Mouse (Mus musculus) heart, postnatal 0 days (tissue): ENCODE data around the gene Tef. TPM values are rescaled to one million over a fixed set of nuclear protein-coding genes. Genes with fewer than 3 reads are reported as not detected.

ENCODE experiments used
- ATAC-seq: fragments of 200-750 bp; cut with Nextera tagmentation; 2 replicates; pipeline ENCODE4 v1.8.0; 2017; ENCODE audit warnings: low read depth, moderate number of reproducible peaks, moderate library complexity; ENCODE audit not compliant: insufficient read depth
- DNase-seq: peaks from one replicate; pipeline ENCODE4 v3.0.0-alpha.2; 2016; ENCODE audit warnings: low spot score
- H3K27ac ChIP-seq: fragments of 300-500 bp; sonication (generic); 2 replicates; pipeline ENCODE4 v1.5.1; 2014; ENCODE audit warnings: low read depth, mild to moderate bottlenecking
- H3K27me3 ChIP-seq: fragments of 300-500 bp; sonication (generic); 2 replicates; pipeline ENCODE4 v1.6.1; 2014; ENCODE audit warnings: low read length, mixed read lengths; ENCODE audit not compliant: control insufficient read depth, insufficient read depth
- H3K36me3 ChIP-seq: fragments of 300-500 bp; sonication (generic); replicated peaks from 2 replicates; pipeline ENCODE4 v1.6.1; 2014; ENCODE audit warnings: low read length, mixed read lengths; ENCODE audit not compliant: control insufficient read depth, insufficient read depth
- H3K4me1 ChIP-seq: fragments of 300-500 bp; sonication (generic); 2 replicates; pipeline ENCODE4 v1.6.1; 2014; ENCODE audit warnings: antibody characterized with exemption; ENCODE audit not compliant: control insufficient read depth, insufficient read depth
- H3K4me2 ChIP-seq: fragments of 300-500 bp; sonication (generic); 2 replicates; pipeline ENCODE4 v1.6.1; 2014; ENCODE audit warnings: low read depth, mild to moderate bottlenecking, low read length, moderate library complexity
- H3K4me3 ChIP-seq: fragments of 300-500 bp; sonication (generic); 2 replicates; pipeline ENCODE4 v1.5.1; 2014; ENCODE audit warnings: low read depth, low read length
- H3K9ac ChIP-seq: fragments of 300-500 bp; sonication (generic); replicated peaks from 2 replicates; pipeline ENCODE4 v1.6.1; 2014; ENCODE audit warnings: low read depth, low read length, mixed read lengths
- H3K9me3 ChIP-seq: fragments of 300-500 bp; sonication (generic); replicated peaks from 2 replicates; pipeline ENCODE4 v1.6.1; 2016; ENCODE audit warnings: low read length; ENCODE audit not compliant: control insufficient read depth
- CTCF ChIP-seq: IDR thresholded peaks from 2 replicates; pipeline ENCODE4 v1.5.1; 2016; ENCODE audit warnings: antibody characterized with exemption, control low read depth, low read depth
- EP300 ChIP-seq: IDR thresholded peaks from 2 replicates; pipeline ENCODE4 v1.6.1; 2016; ENCODE audit warnings: antibody characterized with exemption, low read depth
- WGBS: fragments of 180-500 bp; shearing (Covaris S2); extraction: QIAGEN DNeasy Blood & Tissue Kit; methylation state at CpG from one replicate; pipeline ENCODE4 v1.1.7; 2014; 5-methylcytosine and 5-hydroxymethylcytosine counted together
- polyA plus RNA-seq: library from polyadenylated mRNA; unstranded; fragments of >200 nt; fragmentation: Nextera tagmentation; extraction: Ambion mirVana; gene quantifications from 2 replicates; pipeline ENCODE4 v1.2.1, GENCODE M21; 2015
- total RNA-seq: library from RNA; depleted of rRNA; stranded (reverse); fragments of >200 nt; gene quantifications from 2 replicates; pipeline ENCODE4 v1.2.3, GENCODE M21; 2014; ENCODE audit warnings: low replicate concordance

The Tef gene
- total and polyA plus RNA-seq, 2 experiments from 2014 or later = 27.8 to 41.5 TPM

DNA sequence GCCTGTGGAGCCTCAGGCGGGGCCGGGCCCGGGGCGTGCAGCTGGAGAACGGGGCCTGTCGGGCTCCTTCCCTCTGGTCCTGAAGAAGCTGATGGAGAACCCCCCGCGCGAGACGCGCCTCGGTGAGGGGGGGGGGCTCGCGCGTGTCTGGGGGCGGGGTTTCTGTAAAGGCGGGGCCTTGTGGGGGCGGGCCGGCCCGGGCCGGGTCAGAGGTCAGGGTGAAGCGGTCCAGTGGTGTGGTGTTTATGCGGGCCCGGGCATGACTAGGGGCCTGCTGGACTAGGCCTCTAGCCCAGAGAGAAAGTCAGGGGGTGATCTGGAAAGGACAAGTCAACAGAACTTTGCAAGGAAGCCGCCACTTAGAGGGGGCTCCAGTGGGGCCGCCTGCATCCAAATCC lies 9.4 kb downstream of the Tef start:
- Histone ChIP-seq H3K4me3 (peak overlapping the region; percentile 82), H3K4me1 (peaks cover 29% of the 10 kb centered on the region), H3K9ac (peak overlapping the region; percentile 82), H3K27me3 (no peaks in the 10 kb centered on the region), H3K27ac (peak overlapping the region; percentile 98), H3K9me3 (no peaks in the 10 kb centered on the region), H3K36me3 (peaks cover 17% of the 10 kb centered on the region), H3K4me2 (peak overlapping the region; percentile 88)
- no peak for TF ChIP-seq CTCF
- no peak; the same call in 1 of the 2 replicates for TF ChIP-seq EP300
- ATAC-seq (peak; percentile 10), DNase-seq (peak; percentile 40)
- 1% methylated on average over 20 of the region's 26 CpGs for WGBS

DNA sequence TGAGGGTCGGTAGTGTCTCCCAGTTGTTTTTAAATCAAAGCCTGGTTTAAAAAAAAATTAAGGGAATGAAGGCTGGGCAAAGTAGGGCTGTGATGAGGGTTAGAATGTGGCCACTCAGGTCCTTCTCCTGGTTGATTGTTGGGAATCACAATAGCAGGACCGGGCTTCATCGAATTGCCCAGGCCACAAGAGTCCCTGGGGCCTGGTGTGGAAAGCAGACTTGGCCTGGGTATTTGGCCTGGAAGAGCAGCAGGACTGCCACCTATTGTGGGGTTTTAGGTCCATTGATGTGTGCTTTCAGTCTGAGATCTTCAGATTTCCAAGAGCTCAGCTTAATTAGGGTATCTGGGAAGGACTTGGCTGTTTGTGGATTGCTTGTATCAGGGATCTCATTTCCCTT lies 10.1 kb downstream of the Tef start:
- no peak for ATAC-seq
- Histone ChIP-seq H3K4me2 (peak overlapping the region; percentile 88), H3K4me3 (peak overlapping the region; percentile 82), H3K27ac (peak overlapping the region; percentile 98), H3K9ac (peak overlapping the region; percentile 82), H3K27me3 (no peaks in the 10 kb centered on the region), H3K9me3 (no peaks in the 10 kb centered on the region), H3K4me1 (peaks cover 23% of the 10 kb centered on the region), H3K36me3 (peaks cover 24% of the 10 kb centered on the region)
- no peak for DNase-seq
- WGBS = 32% methylated on average over 3 of the region's 3 CpGs
- TF ChIP-seq CTCF (no peak), EP300 (no peak)

DNA sequence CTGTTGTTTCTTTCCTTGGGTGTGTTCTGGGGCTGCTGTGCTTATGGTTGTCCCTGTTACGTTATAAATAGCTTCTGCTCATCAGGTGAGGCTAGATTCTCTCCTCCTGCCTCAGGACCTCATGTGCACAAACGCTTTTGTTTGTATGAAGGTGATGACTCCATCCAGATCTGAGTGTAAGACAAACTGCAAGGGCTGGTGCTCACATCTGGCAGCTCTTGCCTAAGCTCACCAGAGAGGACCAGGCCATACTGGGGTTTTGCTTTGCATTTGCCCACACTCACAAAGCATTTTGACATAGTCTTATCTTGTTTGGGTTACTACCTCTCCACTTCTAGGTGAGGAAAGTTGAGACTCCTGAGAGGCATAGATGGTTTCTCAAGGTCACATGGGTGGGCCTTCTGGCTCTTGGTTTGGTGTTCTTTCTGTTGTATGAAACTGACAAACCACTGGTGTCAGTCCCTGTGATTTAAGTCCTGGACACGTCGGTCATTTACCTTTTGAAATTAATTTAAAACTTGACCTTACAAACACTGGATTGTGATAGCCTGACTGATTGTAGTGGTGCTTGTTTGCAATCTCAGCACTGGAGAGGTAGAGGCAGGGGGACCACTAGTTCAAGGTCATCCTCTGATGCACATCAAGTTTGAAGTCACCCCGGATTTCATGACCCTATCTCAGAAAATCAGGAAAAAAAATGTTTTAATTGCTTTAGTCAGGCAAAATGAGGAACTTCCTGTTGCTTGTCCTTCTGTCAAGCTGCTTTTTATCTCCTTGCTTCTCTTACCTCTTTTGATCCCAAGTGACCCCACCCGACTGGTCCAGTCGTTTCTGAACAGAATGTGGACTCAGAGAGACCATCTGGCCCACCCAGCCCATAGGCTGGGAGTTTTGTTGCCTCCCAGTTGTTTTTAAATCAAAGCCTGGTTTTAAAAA lies 10.7 kb downstream of the Tef start:
- Histone ChIP-seq H3K9me3 (no peaks in the 10 kb centered on the region), H3K27ac (0 out of 2 replicates have a peak overlapping the region, but pooled peaks have one; percentile 98), H3K4me2 (peak overlapping the region; percentile 88), H3K4me1 (peaks cover 23% of the 10 kb centered on the region), H3K4me3 (peak overlapping the region; percentile 82; the same call in 1 of the 2 replicates), H3K27me3 (no peaks in the 10 kb centered on the region), H3K9ac (0 out of 2 replicates have a peak overlapping the region, but pooled peaks have one; percentile 82), H3K36me3 (peaks cover 30% of the 10 kb centered on the region)
- ATAC-seq (no peak), DNase-seq (no peak)
- TF ChIP-seq CTCF (no peak), EP300 (no peak)
- WGBS = 61% methylated on average over 7 of the region's 7 CpGs

DNA sequence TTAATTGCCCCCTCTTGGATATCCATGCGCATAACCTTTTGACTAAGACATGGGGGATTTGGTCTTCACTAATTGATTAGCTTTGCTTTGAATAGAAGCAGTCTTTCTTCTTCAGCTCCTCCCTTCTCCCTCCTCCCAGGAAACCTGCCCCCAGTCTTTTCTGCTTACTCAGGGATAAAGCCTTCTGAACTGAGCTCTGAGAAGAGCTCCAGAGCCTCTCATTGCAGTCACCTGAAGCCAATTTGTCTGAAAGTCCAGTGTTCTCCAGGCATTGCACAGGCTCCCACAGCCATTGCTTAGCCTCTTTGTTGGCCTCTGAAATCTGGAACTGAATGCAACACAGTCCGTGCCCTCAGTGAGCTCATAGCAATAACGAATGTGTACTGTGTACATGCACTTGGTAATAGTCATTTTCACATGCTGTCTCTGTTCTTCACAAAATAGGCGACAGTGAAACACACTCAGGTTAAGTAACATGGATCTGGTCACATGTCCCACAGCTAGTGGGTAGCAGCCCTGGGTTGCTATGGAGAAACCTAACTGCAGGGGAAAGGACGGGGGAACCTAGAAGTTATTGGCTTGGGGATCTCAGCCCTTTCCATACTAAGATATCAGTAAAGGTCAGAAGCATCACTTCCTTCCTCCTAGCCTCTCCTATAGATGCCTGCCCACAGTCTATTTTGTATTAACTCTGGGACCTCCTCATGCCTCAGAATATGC lies 11.9 kb downstream of the Tef start:
- no peak for ATAC-seq
- Histone ChIP-seq H3K27me3 (no peaks in the 10 kb centered on the region), H3K36me3 (peaks cover 41% of the 10 kb centered on the region), H3K27ac (no peak overlapping the region), H3K9ac (no peak overlapping the region), H3K9me3 (no peaks in the 10 kb centered on the region), H3K4me1 (peaks cover 17% of the 10 kb centered on the region), H3K4me3 (no peak overlapping the region), H3K4me2 (no peak overlapping the region)
- DNase-seq = no peak
- no peak for TF ChIP-seq CTCF
- TF ChIP-seq EP300 = no peak
- 77% methylated on average over 5 of the region's 5 CpGs for WGBS

DNA sequence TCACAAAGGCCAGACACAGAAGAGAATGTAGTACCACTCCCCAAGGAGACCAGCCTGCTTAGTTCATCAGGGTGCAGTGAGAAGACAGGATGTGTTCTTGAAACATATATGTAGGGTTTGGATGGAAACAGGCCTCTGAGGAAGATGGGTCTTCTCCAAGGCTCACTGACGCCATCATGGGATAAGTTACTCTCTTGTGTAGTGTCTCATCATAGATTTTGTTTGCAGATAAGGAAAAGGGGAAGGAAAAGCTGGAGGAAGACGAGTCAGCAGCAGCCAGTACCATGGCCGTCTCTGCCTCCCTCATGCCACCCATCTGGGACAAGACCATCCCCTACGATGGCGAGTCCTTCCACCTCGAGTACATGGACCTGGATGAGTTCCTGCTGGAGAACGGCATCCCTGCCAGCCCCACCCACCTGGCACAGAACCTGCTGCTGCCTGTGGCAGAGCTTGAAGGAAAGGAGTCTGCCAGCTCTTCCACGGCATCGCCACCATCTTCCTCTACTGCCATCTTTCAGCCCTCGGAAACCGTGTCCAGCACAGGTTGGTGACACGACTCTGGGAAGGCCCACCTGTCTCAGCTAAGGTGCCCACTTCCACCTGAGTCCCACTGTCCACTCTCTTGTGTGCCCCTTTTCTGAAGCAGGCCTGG lies 12.6 kb downstream of the Tef start:
- H3K27ac ChIP-seq = no peak overlapping the region
- no peaks in the 10 kb centered on the region for H3K9me3 ChIP-seq
- no peaks in the 10 kb centered on the region for H3K27me3 ChIP-seq
- no peak overlapping the region for H3K4me3 ChIP-seq
- H3K36me3 ChIP-seq = peaks cover 46% of the 10 kb centered on the region
- no peak overlapping the region for H3K4me2 ChIP-seq
- peaks cover 10% of the 10 kb centered on the region for H3K4me1 ChIP-seq
- H3K9ac ChIP-seq = no peak overlapping the region
- no peak for TF ChIP-seq EP300
- TF ChIP-seq CTCF = no peak
- DNase-seq (no peak), ATAC-seq (no peak)
- 83% methylated on average over 12 of the region's 12 CpGs for WGBS
